Mouse (Mus musculus) thymus, adult 2 months (tissue): ENCODE measurements around the gene Crp.

Experiments
- CTCF ChIP-seq: fragments of 200-500 bp; IDR thresholded peaks from 2 replicates; pipeline ENCODE4 v1.5.1; 2012; ENCODE audit warnings: mild to moderate bottlenecking, control low read depth, low read length, moderate library complexity, borderline replicate concordance; ENCODE audit not compliant: control insufficient read depth, poor library complexity, insufficient read depth; ENCODE audit errors: extremely low read depth
- POLR2A ChIP-seq: fragments of 200-500 bp; IDR thresholded peaks from 2 replicates; pipeline ENCODE4 v1.6.1; 2012; ENCODE audit warnings: mild to moderate bottlenecking, low read length, control low read depth, moderate library complexity; ENCODE audit not compliant: control insufficient read depth, poor library complexity, insufficient read depth; ENCODE audit errors: extremely low read depth

DNA sequence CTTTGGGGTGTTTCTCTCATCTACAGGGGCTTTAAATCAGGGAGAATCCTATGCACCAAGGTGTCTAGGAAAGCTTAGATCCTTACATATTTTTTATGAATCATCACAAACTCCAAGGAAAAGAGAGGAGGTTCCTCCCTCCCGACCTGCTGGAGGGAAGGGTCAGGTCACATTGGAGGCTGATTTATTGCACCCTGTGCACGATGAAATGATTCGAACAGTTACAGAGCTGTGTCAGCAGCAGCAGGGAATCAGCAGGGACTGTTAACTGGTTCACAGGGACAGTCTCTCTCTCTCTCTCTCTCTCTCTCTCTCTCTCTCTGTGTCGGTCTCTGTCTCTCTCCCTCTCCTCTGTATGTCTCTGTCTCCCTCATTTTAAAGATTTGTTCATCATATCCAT is 6.9 kb downstream of the Crp start:
- TF ChIP-seq CTCF: no peak
- no peak for TF ChIP-seq POLR2A
